Mouse (Mus musculus): ENCODE results near the gene Guca1a. TPM values are rescaled to one million over a fixed set of nuclear protein-coding genes. Genes with fewer than 3 reads are reported as not detected.

Guca1a gene
- polyA plus RNA-seq, 1 experiment from 2014 or later = 0.83 TPM

DNA sequence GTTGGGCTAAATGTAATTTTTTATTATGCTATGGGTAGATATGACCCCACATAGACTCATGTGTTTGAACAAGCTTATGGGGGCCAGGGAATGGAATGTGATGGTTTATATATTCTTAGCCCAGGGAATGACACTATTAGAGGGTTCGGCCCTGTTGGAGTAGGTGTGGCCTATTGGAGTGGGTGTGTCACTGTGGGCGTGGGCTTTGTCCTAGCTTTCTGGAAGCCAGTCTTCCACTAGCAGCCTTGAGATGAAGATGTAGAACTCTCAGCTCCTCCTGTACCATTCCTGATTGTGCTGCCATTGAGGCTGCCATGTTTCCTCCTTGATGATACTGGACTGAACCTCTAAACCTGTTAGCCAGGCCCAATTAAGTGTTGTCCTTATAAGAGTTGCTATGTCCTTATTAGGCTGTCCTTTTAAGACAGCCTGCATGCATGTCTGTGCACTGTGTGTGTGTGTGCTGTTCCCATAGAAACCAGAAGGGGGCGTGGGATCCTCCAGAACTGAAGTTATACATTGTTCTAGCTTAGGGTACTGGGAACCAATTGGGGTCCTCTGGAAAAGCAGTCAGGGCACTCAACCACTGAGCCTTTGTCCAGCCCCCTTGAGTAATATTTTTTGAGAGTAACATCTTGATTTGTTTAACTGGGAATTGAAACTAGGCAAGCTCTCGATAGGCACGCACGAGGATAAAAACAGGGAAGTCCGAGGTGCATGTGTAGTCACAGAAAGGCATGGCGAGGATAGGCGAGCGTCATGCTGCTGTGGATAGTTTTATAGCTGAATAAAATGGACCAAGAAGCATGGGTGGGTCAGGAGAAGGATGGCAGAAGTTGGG lies 7.6 kb upstream of the Guca1a start:
- H3K36me3 ChIP-seq (replicated peaks; ENCODE audit: control insufficient read depth, insufficient read depth, low read depth, low read length) = no peaks in the 10 kb centered on the region
- 60% methylated on average over 10 of the region's 10 CpGs for WGBS
- H3K4me3 ChIP-seq (ENCODE audit: low read depth, low read length) = no peak overlapping the region
- H3K9me3 ChIP-seq (replicated peaks; ENCODE audit: control insufficient read depth, low read length) = no peaks in the 10 kb centered on the region
- peaks cover 10% of the 10 kb centered on the region for H3K27me3 ChIP-seq (ENCODE audit: control insufficient read depth, insufficient read depth, low read length)
- ATAC-seq (replicated peaks; ENCODE audit: insufficient number of reproducible peaks, low FRiP score, low TSS enrichment, low read depth) (no peak), DNase-seq (ENCODE audit: low spot score) (no peak)
- H3K4me1 ChIP-seq (ENCODE audit: control insufficient read depth, insufficient read depth, low read length) = no peaks in the 10 kb centered on the region; the same call in 1 of the 2 replicates
- H3K4me2 ChIP-seq (ENCODE audit: low read depth, low read length) = no peak overlapping the region
- no peak overlapping the region for H3K27ac ChIP-seq (replicated peaks; ENCODE audit: low read depth, low read length)
- no peak overlapping the region for H3K9ac ChIP-seq (replicated peaks; ENCODE audit: low read length)

DNA sequence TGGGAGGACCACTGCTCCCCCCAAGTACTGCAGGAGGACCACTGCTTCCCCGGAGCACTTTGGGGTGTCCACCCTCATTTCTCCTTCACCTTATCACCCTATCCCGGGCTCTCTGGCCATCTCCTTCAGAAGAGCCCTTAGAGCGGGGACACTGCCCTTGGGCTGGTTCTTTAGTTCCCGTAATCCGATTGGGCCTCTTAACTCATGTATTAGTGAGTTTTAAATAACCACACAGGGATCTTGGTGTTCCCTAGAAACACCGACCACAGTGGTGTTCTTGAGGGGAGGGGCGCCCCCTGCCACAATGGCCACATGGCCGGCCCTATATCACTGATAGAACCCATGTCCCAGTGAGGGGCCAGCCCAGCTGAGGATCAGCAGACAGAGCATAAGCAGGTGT lies 1.3 kb downstream of the Guca1a start:
- Histone ChIP-seq H3K4me3 (ENCODE audit: low read depth, low read length) (no peak overlapping the region), H3K9me3 (replicated peaks; ENCODE audit: control insufficient read depth, low read length) (no peaks in the 10 kb centered on the region), H3K27ac (replicated peaks; ENCODE audit: low read depth, low read length) (no peak overlapping the region), H3K9ac (replicated peaks; ENCODE audit: low read length) (no peak overlapping the region), H3K4me2 (ENCODE audit: low read depth, low read length) (no peak overlapping the region), H3K4me1 (ENCODE audit: control insufficient read depth, insufficient read depth, low read length) (no peaks in the 10 kb centered on the region), H3K27me3 (ENCODE audit: control insufficient read depth, insufficient read depth, low read length) (peaks cover 11% of the 10 kb centered on the region), H3K36me3 (replicated peaks; ENCODE audit: control insufficient read depth, insufficient read depth, low read depth, low read length) (no peaks in the 10 kb centered on the region)
- no peak for DNase-seq (ENCODE audit: low spot score)
- whole genome bisulfite sequencing = 87% methylated on average over 8 of the region's 8 CpGs
- no peak for ATAC-seq (replicated peaks; ENCODE audit: insufficient number of reproducible peaks, low FRiP score, low TSS enrichment, low read depth)

DNA sequence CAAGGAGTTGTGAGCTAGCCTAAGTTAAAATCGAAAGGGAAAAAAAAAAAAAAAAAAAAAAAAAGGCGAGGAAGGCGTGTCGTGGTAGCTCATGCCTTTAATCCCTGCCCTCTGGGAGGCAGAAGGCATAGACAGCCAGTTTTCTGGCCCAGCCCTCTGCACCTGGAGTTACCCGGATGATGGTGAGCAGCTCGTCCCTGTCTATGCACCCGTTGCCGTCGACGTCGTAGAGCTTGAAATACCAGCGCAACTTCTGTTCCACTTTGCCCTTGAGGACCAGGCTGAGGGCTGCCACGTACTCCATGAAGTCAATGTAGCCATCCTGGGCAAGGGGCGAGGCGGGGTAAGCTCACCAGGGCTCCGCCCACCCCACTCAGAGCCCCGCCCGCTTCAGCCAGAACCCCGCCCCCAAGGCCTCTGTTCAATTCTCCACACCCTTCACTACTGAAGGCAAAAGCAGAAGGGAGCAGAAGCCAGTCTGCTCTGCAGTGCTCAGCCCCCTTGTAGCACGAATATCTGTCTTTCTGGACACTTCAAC lies 4.9 kb downstream of the Guca1a start:
- Histone ChIP-seq H3K9ac (replicated peaks; ENCODE audit: low read length) (no peak overlapping the region), H3K4me1 (ENCODE audit: control insufficient read depth, insufficient read depth, low read length) (no peaks in the 10 kb centered on the region), H3K4me3 (ENCODE audit: low read depth, low read length) (no peak overlapping the region), H3K36me3 (replicated peaks; ENCODE audit: control insufficient read depth, insufficient read depth, low read depth, low read length) (no peaks in the 10 kb centered on the region), H3K4me2 (ENCODE audit: low read depth, low read length) (peak overlapping the region; percentile 0), H3K9me3 (replicated peaks; ENCODE audit: control insufficient read depth, low read length) (no peaks in the 10 kb centered on the region), H3K27me3 (ENCODE audit: control insufficient read depth, insufficient read depth, low read length) (peaks cover 13% of the 10 kb centered on the region), H3K27ac (replicated peaks; ENCODE audit: low read depth, low read length) (no peak overlapping the region)
- 3% methylated on average over 20 of the region's 20 CpGs for WGBS
- ATAC-seq (replicated peaks; ENCODE audit: insufficient number of reproducible peaks, low FRiP score, low TSS enrichment, low read depth) (no peak; the same call in 1 of the 2 replicates), DNase-seq (ENCODE audit: low spot score) (peak; percentile 59)

DNA sequence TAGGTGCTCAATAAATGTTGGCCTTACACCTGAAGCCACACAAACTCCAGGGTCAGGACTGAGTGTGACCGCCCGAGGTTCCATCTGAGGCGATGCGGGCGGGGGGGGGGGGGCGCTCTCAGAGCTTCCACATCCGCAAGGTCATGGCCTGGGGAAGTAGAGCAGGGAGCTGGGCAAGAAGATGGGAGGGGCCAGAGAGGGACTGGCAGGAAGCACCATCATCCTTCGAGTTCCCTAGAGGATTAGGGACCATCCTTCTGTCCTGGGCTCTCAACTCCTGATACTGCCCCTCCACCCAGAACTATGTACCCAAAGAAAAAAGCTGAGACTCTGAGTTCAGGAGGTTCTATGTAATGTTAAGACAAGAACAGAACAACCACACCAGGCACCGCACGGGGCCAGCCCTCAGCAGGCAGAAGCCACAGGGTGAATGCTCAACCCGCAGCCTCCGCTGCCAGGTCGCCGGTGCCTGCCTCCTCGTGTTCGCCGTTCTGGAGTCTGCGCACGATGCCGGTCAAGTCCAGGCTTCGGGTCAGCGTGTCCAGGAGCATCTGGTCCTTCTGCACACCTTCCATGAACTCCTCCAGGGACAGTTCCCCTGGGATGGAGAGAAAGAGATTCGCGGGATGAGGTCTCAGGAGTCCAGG lies 6.0 kb downstream of the Guca1a start:
- Histone ChIP-seq H3K4me3 (ENCODE audit: low read depth, low read length) (peak overlapping the region; percentile 8; the same call in 1 of the 2 replicates), H3K4me2 (ENCODE audit: low read depth, low read length) (peak overlapping the region; percentile 25), H3K9me3 (replicated peaks; ENCODE audit: control insufficient read depth, low read length) (no peaks in the 10 kb centered on the region), H3K27ac (replicated peaks; ENCODE audit: low read depth, low read length) (no peak overlapping the region), H3K36me3 (replicated peaks; ENCODE audit: control insufficient read depth, insufficient read depth, low read depth, low read length) (no peaks in the 10 kb centered on the region), H3K27me3 (ENCODE audit: control insufficient read depth, insufficient read depth, low read length) (peaks cover 13% of the 10 kb centered on the region), H3K4me1 (ENCODE audit: control insufficient read depth, insufficient read depth, low read length) (no peaks in the 10 kb centered on the region), H3K9ac (replicated peaks; ENCODE audit: low read length) (no peak overlapping the region)
- ATAC-seq (replicated peaks; ENCODE audit: insufficient number of reproducible peaks, low FRiP score, low TSS enrichment, low read depth) (no peak), DNase-seq (ENCODE audit: low spot score) (no peak)
- 18% methylated on average over 24 of the region's 24 CpGs for WGBS

DNA sequence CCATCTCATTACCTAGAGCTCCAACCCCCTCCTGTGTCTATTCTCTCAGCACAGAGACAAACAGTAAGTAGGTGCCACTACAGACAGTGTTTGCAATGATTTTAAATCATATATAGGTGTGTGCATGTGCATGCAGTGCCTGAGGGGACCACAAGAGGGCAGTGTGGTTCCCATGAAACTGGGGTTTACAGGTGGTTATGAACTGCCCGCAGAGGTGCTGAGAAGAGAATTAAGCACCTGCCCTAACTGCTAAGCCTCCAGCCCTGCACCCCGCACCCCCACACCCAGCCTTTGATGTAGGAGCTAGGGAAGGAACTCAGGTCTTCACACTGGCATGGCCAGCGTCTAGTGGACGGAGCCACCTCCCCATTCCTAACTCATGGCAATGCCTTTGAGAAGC lies 13.7 kb downstream of the Guca1a start:
- no peak overlapping the region for H3K4me3 ChIP-seq (ENCODE audit: low read depth, low read length)
- no peaks in the 10 kb centered on the region; the same call in 1 of the 2 replicates for H3K9me3 ChIP-seq (replicated peaks; ENCODE audit: control insufficient read depth, low read length)
- no peak overlapping the region for H3K4me2 ChIP-seq (ENCODE audit: low read depth, low read length)
- no peaks in the 10 kb centered on the region for H3K4me1 ChIP-seq (ENCODE audit: control insufficient read depth, insufficient read depth, low read length)
- H3K27me3 ChIP-seq (ENCODE audit: control insufficient read depth, insufficient read depth, low read length) = no peaks in the 10 kb centered on the region
- WGBS = 58% methylated on average over 4 of the region's 4 CpGs
- H3K36me3 ChIP-seq (replicated peaks; ENCODE audit: control insufficient read depth, insufficient read depth, low read depth, low read length) = no peaks in the 10 kb centered on the region
- no peak overlapping the region for H3K9ac ChIP-seq (replicated peaks; ENCODE audit: low read length)
- no peak overlapping the region for H3K27ac ChIP-seq (replicated peaks; ENCODE audit: low read depth, low read length)
- ATAC-seq (replicated peaks; ENCODE audit: insufficient number of reproducible peaks, low FRiP score, low TSS enrichment, low read depth) (no peak), DNase-seq (ENCODE audit: low spot score) (peak; percentile 53)

DNA sequence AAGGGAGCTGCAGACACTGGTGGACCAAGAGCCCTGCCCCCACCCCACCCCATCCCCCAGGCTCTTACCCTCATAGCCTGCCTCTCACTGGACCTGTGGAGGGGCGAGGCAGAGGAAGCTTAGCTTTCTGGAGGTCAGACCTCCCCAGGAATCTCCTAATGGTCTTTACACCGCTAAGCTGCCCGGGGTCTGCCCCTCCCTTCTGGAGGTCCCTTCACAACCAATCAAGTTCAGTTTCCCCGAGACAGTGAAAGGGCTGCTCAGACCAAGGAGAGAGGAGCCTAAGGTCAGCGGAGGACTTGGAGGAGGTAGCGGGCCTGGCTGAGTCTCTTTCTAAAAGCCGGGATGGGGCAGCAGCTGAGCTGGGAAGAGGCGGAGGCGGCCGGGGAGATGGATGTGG lies 15.2 kb downstream of the Guca1a start, which contains the start of gene Guca1b:
Gene Guca1b, plus strand, starts transcription at position 249 of the 400 bp plus-strand sequence.
- no peak within 1 kb of the TSS for H3K4me3 ChIP-seq (ENCODE audit: low read depth, low read length)
- H3K27ac ChIP-seq (replicated peaks; ENCODE audit: low read depth, low read length) = no peak within 1 kb of the TSS
- no peaks in the 10 kb centered on the region; the same call in 1 of the 2 replicates for H3K9me3 ChIP-seq (replicated peaks; ENCODE audit: control insufficient read depth, low read length)
- no peaks in the 10 kb centered on the region for H3K4me1 ChIP-seq (ENCODE audit: control insufficient read depth, insufficient read depth, low read length)
- no peak within 1 kb of the TSS for H3K9ac ChIP-seq (replicated peaks; ENCODE audit: low read length)
- no peak within 1 kb of the TSS for H3K4me2 ChIP-seq (ENCODE audit: low read depth, low read length)
- 39% methylated on average over 10 of the region's 10 CpGs for WGBS
- DNase-seq (ENCODE audit: low spot score) (no peak), ATAC-seq (replicated peaks; ENCODE audit: insufficient number of reproducible peaks, low FRiP score, low TSS enrichment, low read depth) (no peak; the same call in 1 of the 2 replicates)
- no peaks in the 10 kb centered on the region for H3K27me3 ChIP-seq (ENCODE audit: control insufficient read depth, insufficient read depth, low read length)
- H3K36me3 ChIP-seq (replicated peaks; ENCODE audit: control insufficient read depth, insufficient read depth, low read depth, low read length) = no peaks in the 10 kb centered on the region

DNA sequence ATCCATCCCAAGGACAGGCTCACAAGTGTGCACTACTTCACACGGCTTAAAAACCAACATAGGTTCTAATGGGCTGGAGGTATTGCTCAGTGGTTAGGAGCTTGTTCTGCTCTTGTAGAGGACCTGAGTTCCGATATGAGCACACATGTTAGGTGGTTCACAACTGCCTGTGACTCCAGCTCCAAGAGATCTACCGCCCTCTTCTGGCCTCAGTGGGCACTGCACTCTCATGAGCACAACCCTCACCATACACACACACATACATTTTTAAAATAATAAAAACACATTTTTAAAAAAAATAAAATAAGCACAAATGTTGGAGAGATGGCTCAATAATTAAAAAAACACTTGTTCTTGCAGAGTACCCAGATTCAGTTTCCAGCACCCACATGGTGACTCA lies 16.3 kb downstream of the Guca1a start:
- DNase-seq (ENCODE audit: low spot score) (no peak), ATAC-seq (replicated peaks; ENCODE audit: insufficient number of reproducible peaks, low FRiP score, low TSS enrichment, low read depth) (no peak)
- H3K4me3 ChIP-seq (ENCODE audit: low read depth, low read length) = no peak overlapping the region
- no peaks in the 10 kb centered on the region; the same call in 1 of the 2 replicates for H3K9me3 ChIP-seq (replicated peaks; ENCODE audit: control insufficient read depth, low read length)
- no peaks in the 10 kb centered on the region for H3K27me3 ChIP-seq (ENCODE audit: control insufficient read depth, insufficient read depth, low read length)
- H3K36me3 ChIP-seq (replicated peaks; ENCODE audit: control insufficient read depth, insufficient read depth, low read depth, low read length) = no peaks in the 10 kb centered on the region; the same call in 1 of the 2 replicates
- no peaks in the 10 kb centered on the region for H3K4me1 ChIP-seq (ENCODE audit: control insufficient read depth, insufficient read depth, low read length)
- no peak overlapping the region for H3K4me2 ChIP-seq (ENCODE audit: low read depth, low read length)
- no peak overlapping the region for H3K9ac ChIP-seq (replicated peaks; ENCODE audit: low read length)
- WGBS = 93% methylated on average over 3 of the region's 3 CpGs
- H3K27ac ChIP-seq (replicated peaks; ENCODE audit: low read depth, low read length) = no peak overlapping the region

DNA sequence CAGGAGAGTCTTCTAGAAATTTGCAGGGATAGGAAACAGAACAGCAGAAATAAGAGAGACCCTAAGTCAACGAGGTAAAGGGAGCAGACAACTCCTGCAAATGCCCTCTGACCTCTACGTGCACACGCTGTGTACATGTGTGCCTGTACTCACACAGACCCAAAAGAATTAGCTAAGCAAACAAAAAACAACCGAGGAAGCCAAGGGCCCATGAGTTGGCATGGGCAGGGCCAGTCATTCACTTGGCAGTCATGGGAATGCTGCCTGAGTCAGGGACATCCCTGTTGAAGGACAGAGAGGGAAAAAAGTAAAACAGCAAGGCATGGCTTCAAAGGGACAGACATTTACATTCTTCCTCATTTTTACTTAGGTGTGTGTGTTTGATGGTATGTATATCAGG lies 17.1 kb downstream of the Guca1a start:
- Histone ChIP-seq H3K4me3 (ENCODE audit: low read depth, low read length) (no peak overlapping the region), H3K9me3 (replicated peaks; ENCODE audit: control insufficient read depth, low read length) (no peaks in the 10 kb centered on the region; the same call in 1 of the 2 replicates), H3K27me3 (ENCODE audit: control insufficient read depth, insufficient read depth, low read length) (no peaks in the 10 kb centered on the region), H3K4me2 (ENCODE audit: low read depth, low read length) (no peak overlapping the region), H3K27ac (replicated peaks; ENCODE audit: low read depth, low read length) (no peak overlapping the region), H3K4me1 (ENCODE audit: control insufficient read depth, insufficient read depth, low read length) (no peaks in the 10 kb centered on the region), H3K36me3 (replicated peaks; ENCODE audit: control insufficient read depth, insufficient read depth, low read depth, low read length) (no peaks in the 10 kb centered on the region; the same call in 1 of the 2 replicates), H3K9ac (replicated peaks; ENCODE audit: low read length) (no peak overlapping the region)
- no peak for DNase-seq (ENCODE audit: low spot score)
- WGBS = 80% methylated on average over 4 of the region's 4 CpGs
- no peak for ATAC-seq (replicated peaks; ENCODE audit: insufficient number of reproducible peaks, low FRiP score, low TSS enrichment, low read depth)
